Mouse (Mus musculus): ENCODE results near the gene Bcas3.
A peak's percentile ranks its signal among the peaks of the same experiment; 100 is the strongest.

The Bcas3 gene

DNA sequence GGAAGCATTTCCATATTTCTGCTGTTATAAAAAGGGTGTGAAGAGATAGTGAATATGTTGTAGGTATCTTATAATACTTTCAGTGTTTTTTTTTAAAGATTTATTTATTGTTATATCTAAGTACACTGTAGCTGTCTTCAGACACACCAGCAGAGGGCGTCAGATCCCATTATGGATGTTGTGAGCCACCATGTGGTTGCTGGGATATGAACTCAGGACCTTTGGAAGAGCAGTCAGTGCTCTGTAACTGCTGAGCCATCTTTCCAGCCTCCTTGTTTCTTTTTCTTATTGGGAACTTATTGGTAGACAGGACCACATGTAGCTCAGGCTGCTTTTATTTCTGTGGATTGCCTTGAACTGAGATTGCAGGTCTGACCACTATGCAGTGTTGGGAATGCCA lies 27.1 kb downstream of the Bcas3 start:
- DNase-seq = no peak

DNA sequence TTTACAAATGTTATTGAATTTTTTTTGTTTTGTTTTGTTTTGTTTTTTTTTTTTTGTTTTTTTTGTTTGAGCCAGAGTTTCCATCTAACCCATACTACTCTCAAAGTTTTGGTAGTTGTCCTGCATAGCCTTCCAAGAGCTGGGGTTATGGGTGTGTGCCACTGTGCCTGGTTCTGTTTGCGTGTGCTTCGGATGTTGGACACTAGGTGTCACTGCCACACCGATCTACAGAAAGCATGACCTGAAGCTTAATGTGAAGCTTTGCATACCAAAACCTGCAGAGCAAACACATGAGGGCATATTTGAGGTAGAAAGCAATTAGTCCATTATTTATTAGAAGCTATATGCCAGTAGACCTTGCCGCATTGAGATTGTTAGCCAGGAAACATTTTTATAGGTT lies 29.1 kb downstream of the Bcas3 start:
- peak; percentile 82 for DNase-seq

- DNase-seq = no peak
Observed at GRCm38 (mm10) chr11:85383975-85384821, 31.2 kb downstream of the Bcas3 start.

- DNase-seq = peak; percentile 47
Observed at GRCm38 (mm10) chr11:85392179-85392863, 39.4 kb downstream of the Bcas3 start.

GRCm38 (mm10) chr11:85392864-85393220 lies 39.9 kb downstream of the Bcas3 start:
- DNase-seq = peak; percentile 45

DNA sequence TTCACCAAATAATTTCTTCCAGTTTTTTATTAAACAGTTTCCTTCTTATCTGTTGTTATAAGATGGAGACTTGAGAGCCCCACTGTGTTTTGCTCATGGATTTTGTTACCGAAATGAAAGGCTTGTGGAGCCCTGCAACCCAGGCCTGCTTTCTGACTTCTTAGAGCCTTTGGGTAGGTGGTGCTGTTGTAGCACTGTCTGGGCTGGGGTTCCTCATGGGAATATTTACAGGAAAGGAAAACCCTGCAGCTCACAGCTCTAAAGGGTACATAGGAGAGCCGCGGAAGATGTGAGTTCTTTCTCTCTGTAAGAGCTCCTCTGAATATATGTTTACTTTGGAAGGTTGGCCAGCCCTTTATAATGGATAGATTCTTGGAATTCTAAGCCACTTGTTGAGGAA lies 41.0 kb downstream of the Bcas3 start:
- peak; percentile 38 for DNase-seq

- peak; percentile 17 for DNase-seq
Observed at GRCm38 (mm10) chr11:85395361-85395760, 42.4 kb downstream of the Bcas3 start.

GRCm38 (mm10) chr11:85406531-85406930 lies 53.6 kb downstream of the Bcas3 start:
- peak; percentile 63 for DNase-seq

DNA sequence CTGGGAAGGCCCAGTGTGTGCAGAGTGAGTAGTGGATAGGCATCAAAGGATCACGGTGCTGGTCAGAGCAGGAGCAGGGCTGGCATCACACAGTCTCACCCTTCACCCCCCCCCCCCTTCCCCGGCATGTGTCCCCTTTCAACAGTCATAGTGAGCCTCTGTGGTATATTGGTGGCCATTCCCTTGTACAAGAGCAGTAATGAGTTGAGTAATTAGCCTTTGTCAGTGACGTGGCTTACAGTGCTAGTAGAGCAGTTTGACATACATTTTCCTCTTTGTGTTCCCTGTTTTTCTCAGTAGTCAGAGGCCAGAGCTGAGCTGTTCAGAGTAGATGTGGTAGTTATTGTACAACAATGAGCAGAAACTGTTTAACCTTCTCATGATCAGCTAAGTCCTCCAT lies 54.7 kb downstream of the Bcas3 start:
- DNase-seq = no peak

- DNase-seq = no peak
Observed at GRCm38 (mm10) chr11:85412319-85412718, 59.4 kb downstream of the Bcas3 start.

GRCm38 (mm10) chr11:85414476-85414875 lies 61.5 kb downstream of the Bcas3 start:
- no peak for DNase-seq

DNA sequence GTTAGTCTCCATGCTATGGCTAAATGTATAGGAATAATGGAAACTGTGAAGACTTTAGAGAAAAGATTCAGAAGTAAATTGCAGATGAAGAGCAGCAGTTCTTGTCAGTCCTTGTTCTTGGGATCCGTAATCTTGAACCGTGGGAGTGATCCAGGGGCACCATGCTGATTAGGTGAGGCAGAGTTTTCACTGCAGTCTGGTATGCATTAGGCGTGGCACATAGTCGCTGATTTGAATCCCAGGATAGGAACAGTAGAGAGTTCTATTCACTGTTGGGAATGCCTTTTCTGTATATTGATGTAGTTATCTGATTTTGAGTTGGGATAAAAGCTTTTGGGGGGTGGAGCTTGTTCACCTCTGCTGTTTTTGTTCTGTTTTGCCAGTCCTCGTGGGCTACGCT lies 74.4 kb downstream of the Bcas3 start:
- no peak for DNase-seq

DNA sequence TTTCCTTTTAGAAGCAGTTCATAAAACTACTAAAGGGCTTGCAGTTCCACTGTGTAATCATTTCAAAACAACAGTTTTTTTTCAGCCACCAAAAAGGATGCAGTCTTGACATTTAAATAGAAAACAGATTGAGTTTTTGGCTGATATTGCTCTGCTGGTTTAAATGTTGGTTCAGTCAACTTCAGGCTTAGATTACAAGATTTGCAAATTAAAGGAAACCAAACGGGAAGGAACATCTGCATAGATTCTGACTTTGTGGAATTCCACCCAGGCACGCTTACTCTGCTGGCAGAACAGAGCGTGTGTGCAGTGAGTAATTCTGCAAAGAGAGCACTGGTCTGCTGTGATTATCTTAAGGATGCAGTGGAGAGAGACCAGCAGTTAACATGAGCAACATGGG lies 75.3 kb downstream of the Bcas3 start:
- no peak for DNase-seq

DNA sequence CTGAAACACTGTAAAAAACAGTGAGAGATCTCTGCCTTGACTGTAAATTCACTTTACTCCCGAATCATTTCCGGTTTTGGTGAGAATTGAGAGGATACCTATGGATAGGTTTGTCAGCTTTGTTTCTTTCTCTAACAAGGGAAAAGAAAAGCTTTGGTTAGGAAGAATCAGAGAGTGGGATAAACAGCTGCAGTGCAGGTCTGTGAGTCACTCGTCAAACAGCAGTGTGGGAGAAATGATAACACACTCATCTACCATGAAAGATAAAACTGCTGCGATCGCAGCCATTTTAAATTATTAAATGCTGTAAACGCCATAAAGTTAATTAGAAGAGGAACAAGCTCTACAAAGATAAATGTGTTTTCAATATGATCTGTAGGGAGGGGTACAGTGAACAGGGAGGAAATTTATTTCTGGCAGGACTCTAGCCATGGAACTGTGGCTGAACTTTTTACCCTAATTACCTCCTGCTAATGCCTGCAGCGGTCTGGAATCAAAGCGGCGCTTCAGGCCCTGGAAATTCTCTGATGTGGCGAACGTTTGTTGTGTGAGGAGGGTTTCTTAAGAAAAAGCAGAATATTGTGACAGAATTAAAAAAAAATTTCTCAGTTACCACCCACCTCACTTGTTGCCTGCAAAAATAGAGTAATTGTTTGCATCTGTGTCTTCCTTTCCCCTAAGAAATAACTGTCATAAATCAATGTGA lies 77.9 kb downstream of the Bcas3 start:
- no peak for DNase-seq

- DNase-seq = no peak
Observed at GRCm38 (mm10) chr11:85447375-85447774, 94.4 kb downstream of the Bcas3 start.

GRCm38 (mm10) chr11:85453598-85454304 lies 100.8 kb downstream of the Bcas3 start:
- DNase-seq = no peak

GRCm38 (mm10) chr11:85454305-85454682 lies 101.3 kb downstream of the Bcas3 start:
- DNase-seq = no peak

DNA sequence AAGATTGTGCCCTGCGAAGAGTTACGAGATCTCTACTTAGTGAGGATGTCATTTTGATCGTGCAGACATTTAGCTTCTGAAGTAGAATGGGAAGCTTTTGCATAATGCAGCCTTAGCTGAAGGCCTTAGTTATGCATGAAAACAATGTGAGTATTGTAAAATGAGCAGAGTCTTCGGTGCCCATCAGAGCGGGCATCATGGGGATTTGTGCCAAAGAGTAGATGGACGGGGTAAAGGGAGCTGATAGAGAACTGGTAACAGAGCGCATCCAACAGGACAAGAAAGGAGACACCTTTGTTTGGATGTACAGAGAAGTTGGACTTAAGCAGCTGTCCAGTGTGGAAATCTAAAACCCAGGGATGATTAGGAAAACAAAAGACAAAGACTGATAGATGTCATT lies 108.6 kb downstream of the Bcas3 start:
- DNase-seq = no peak

- peak; percentile 58 for DNase-seq
Observed at GRCm38 (mm10) chr11:85469526-85469925, 116.6 kb downstream of the Bcas3 start.

- DNase-seq = no peak
Observed at GRCm38 (mm10) chr11:85470508-85470907, 117.5 kb downstream of the Bcas3 start.

- peak; percentile 75 for DNase-seq
Observed at GRCm38 (mm10) chr11:85474326-85474725, 121.4 kb downstream of the Bcas3 start.

DNA sequence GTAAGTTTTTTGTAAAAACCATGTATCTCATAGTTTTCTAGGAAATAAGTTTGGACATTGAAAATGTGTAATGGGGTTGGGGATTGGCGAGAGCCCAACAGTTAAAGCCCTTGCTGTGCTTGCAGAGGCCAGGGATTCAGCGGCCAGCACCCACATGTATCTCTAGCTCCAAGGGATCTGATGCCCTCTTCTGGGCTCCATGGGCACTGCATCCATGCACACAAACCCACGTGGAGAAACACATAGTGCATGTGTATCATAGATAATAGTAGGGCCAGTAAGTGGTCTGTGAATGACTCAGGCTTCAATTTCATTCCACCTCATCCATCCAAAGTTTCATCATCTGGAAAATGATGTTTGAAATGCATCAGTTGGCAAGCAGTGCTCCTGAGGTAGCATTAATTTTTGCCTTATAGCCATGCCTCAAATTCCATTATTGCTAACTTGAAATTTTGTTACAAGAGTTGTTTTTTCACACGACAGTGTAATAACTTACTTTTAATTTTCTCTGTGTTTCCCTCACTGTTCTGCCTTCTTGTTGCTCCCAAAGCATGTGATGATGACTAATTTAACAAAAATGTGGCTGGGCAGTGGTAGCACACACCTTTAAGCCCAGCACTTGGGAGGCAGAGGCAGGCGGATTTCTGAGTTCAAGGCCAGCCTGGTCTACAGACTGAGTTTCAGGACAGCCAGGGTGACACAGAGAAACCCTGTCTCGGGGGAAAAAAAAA lies 129.9 kb downstream of the Bcas3 start:
- peak; percentile 42 for DNase-seq

Measured in kidney, postnatal 10 days (tissue).